Mouse (Mus musculus) frontal cortex, adult 2 months (tissue): ENCODE measurements around the gene Cyp3a59. TPM values are rescaled to one million over a fixed set of nuclear protein-coding genes. Genes with fewer than 3 reads are reported as not detected.
"Not testable (repeated sequence)": the region's sequence is repeated elsewhere in the genome, so short reads cannot be mapped to it uniquely, and the experiment has no call there.

Source experiments
- DNase-seq, 2 experiments: peaks; one replicate each; pipeline ENCODE4 v3.0.0; 2022; ENCODE audit warnings: low spot score in 1 of 2; ENCODE audit errors: extremely low spot score in 1 of 2
- polyA plus RNA-seq: library from polyadenylated mRNA; depleted of rRNA; stranded (reverse); fragments of >200 nt; gene quantifications from 2 replicates; pipeline ENCODE4 v1.2.3, GENCODE M21; 2012; rRNA removed

Gene Cyp3a59
- polyA plus RNA-seq, result not detected in 2 replicates

GRCm38 (mm10) chr5:146078945-146079344, at the start of gene Cyp3a59:
Cyp3a59 (plus strand) TSS chr5:146079257.
- not testable (repeated sequence) for DNase-seq

DNA sequence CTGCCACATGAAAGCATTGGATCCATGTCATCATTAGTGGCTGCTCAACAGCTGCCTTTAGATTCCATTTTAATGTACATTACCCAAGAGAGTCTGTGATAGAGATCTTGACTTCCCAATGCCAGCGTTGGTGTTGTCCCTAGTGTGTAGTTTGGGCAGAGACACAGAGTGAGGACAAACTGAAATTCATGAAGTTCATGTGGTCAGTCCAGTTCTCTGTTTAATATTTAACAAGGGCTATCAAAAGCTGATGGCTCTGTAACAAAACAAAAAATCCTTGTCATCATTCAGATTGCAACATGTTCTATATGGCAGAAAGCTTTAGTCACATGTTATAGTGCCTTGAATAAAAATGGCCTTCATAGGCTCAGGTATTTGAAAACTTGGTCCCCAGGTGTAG, 9.0 kb upstream of the Cyp3a59 start:
- DNase-seq, result no peak

GRCm38 (mm10) chr5:146147903-146148302, 68.8 kb downstream of the Cyp3a59 start:
- DNase-seq, result no peak

DNA sequence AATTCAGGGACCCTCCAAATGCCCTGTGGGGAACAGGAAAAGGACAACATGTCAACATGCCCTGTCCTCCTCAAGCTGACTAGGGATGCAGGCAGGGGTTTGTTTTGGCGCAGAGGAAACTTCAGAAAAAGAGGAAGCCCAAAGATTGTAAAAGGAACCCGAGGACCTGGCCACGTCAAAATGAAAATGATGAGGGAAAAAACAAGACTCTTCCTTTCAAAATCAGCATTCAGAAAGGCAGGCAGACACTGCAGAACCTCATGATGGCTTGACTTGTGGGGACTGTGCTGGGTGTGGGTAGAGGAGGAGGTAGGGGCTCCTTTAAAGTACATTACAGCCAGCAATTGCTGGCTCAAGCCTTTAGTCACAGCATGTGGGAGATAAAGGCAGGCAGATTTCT, 71.4 kb downstream of the Cyp3a59 start:
- DNase-seq, result no peak

GRCm38 (mm10) chr5:146158326-146158725, 79.3 kb downstream of the Cyp3a59 start:
- not testable (repeated sequence) for DNase-seq

GRCm38 (mm10) chr5:146160439-146160838, 81.4 kb downstream of the Cyp3a59 start, which contains the start of gene Gm5565:
Gm5565 (minus strand) TSS chr5:146160539.
- not testable (repeated sequence) for DNase-seq

Other genes starting within 250 kb of the Cyp3a59 start
- gene Cyp3a11, start 199.3 kb upstream of the Cyp3a59 start, polyA plus RNA-seq, result not detected in 2 replicates
- not detected in 2 replicates for gene Cyp3a25, start 69.6 kb upstream of the Cyp3a59 start, polyA plus RNA-seq
- not detected in 2 replicates for gene Gm5565, start 81.3 kb downstream of the Cyp3a59 start, polyA plus RNA-seq
- gene Gm6309, start 91.5 kb downstream of the Cyp3a59 start, polyA plus RNA-seq, result not detected in 2 replicates
- gene 1700001J03Rik, start 106.0 kb downstream of the Cyp3a59 start, polyA plus RNA-seq, result 0.76 and 1.3 TPM in 2 replicates
- gene Rnf6, start 142.3 kb downstream of the Cyp3a59 start, polyA plus RNA-seq, result 41.4 and 45.2 TPM in 2 replicates
- gene Cdk8, start 152.0 kb downstream of the Cyp3a59 start, polyA plus RNA-seq, result 36.0 and 38.4 TPM in 2 replicates